29 mouse cellular contexts compared by ENCODE assay signal in the genomic region with DNA sequence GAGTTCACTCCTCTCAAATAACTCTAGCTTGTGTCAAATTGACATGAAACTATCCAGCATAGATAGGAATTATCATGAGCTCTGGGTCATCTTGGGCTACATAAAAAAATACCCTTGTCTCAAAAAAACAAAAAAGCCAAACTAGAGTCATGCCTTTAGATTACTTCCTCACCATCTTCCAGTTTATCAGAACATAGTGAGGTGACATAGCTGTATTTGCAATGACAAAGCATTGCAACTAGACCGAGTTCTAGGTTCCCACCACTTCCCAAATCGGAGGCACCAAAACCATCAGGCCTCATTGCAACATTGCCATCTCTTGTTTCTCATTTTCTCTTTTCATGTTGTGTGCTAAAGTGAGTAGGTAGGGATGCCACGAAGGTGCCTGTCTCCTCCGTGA. TPM values are rescaled to one million over a fixed set of nuclear protein-coding genes. Genes with fewer than 3 reads are reported as not detected.
DNase-seq lines count a peak whose midpoint lies in the region; ATAC-seq and TF ChIP-seq lines count a peak whose summit lies in the region.
"Had no signal": no experiment of that assay in that cellular context is flagged by ENCODE, and none has a peak within 500 bp of the region (broad histone marks: within the 10 kb centered on the region; RNA-seq: fewer than 3 reads in every experiment).

No protein-coding gene starts in this region.

- peaks cover 18% of the 10 kb centered on the region for H3K4me1 ChIP-seq in heart, adult 2 months (ENCODE audit: control insufficient read depth, insufficient read depth, low read length)
- H3K4me1 ChIP-seq in MEL (ENCODE audit: control insufficient read depth in 1 of 2, insufficient read depth in 2 of 2, low read length in 2 of 2): peaks cover 20 to 26% of the 10 kb centered on the region in 2 experiments

- peak; percentile 16 for DNase-seq in heart, adult 11 months
- DNase-seq in heart, adult 2 months: no peak
- no peak for DNase-seq in MEL (ENCODE audit: low read depth, low spot score)
- DNase-seq in Muller cell, postnatal 12 days (ENCODE audit: inconsistent ontology term): no peak
- DNase-seq: adrenal gland, adult 2 months; cerebellum, adult 11 months; cerebellum, adult 9-11 months; forebrain, postnatal 0 days; gastrocnemius, postnatal 10 days; heart, adult 18-20 months; heart, postnatal 4 days; kidney, adult 11 months; kidney, postnatal 14 days; liver, embryonic 13.5 days; lung, adult 18-20 months; midbrain, embryonic 14.5 days; right cerebral cortex, postnatal 4 days; thymus, adult 2 months; thymus, postnatal 4 days had no signal

- ATAC-seq in hematopoietic stem cell, adult 5-6 weeks (replicated peaks in 1 of 2; ENCODE audit: insufficient read depth in 1 of 2, low FRiP score in 2 of 2, low TSS enrichment in 1 of 2, low read depth in 1 of 2, poor library complexity in 2 of 2, severe bottlenecking in 2 of 2): peak; percentile 28 to 46; a peak in 1 of 4 replicates
- ATAC-seq in monocyte, adult 5-6 weeks (replicated peaks; ENCODE audit: insufficient number of reproducible peaks, low FRiP score, low TSS enrichment, poor library complexity, severe bottlenecking): peak; percentile 74
- no peak for ATAC-seq in CD4-positive, CD25-positive, alpha-beta regulatory T cell, adult 4 months
- ATAC-seq: activated CD4-positive, CD25-positive, alpha-beta regulatory T cell, adult 4 months; forebrain, postnatal 0 days; lung, postnatal 0 days had no signal

- intact Hi-C loops in heart, adult 2 months (cut with DNase I): no loop called here

- no peaks in the 10 kb centered on the region; the same call in 1 of the 2 replicates for H3K27me3 ChIP-seq in heart, adult 2 months (ENCODE audit: control insufficient read depth, insufficient read depth, low read length)
- no peaks in the 10 kb centered on the region for H3K27me3 ChIP-seq in MEL (ENCODE audit: control insufficient read depth in 1 of 2, insufficient read depth in 2 of 2, low read length in 2 of 2)
- H3K27me3 ChIP-seq: embryonic facial prominence, embryonic 13.5 days; heart, embryonic 12.5 days; limb, embryonic 13.5 days; liver, embryonic 13.5 days had no signal

- H3K4me3 ChIP-seq in heart, adult 2 months: no peak overlapping the region
- H3K4me3 ChIP-seq in MEL (ENCODE audit: control insufficient read depth in 1 of 2, insufficient read depth in 1 of 2, low read depth in 2 of 2, low read length in 2 of 2): no peak overlapping the region
- H3K4me3 ChIP-seq: embryonic facial prominence, embryonic 13.5 days; erythroblast, embryonic 14.5 days; heart, embryonic 12.5 days; limb, embryonic 13.5 days; liver, embryonic 13.5 days had no signal

- H3K9me3 ChIP-seq in MEL (replicated peaks; ENCODE audit: insufficient read depth, low read length): no peaks in the 10 kb centered on the region
- H3K9me3 ChIP-seq: embryonic facial prominence, embryonic 13.5 days; heart, embryonic 12.5 days; limb, embryonic 13.5 days; liver, embryonic 13.5 days had no signal

- WGBS in heart, adult 2 months: 89% methylated on average over 4 of the region's 4 CpGs

- peaks cover 5% of the 10 kb centered on the region for H3K36me3 ChIP-seq in heart, adult 2 months (ENCODE audit: control insufficient read depth, insufficient read depth, low read length)
- H3K36me3 ChIP-seq in MEL (ENCODE audit: control insufficient read depth in 1 of 2, insufficient read depth in 2 of 2, low read length in 2 of 2): peaks cover 1 to 39% of the 10 kb centered on the region in 2 experiments; a peak in 3 of 4 replicates
- H3K36me3 ChIP-seq: embryonic facial prominence, embryonic 13.5 days; heart, embryonic 12.5 days; limb, embryonic 13.5 days; liver, embryonic 13.5 days had no signal

- no peak for TF ChIP-seq RAD21 in MEL (IDR thresholded peaks at IDR 0.05; ENCODE audit: low read depth, low read length)

- TF ChIP-seq CTCF in heart, adult 2 months (IDR thresholded peaks at IDR 0.05): no peak
- TF ChIP-seq CTCF in MEL (IDR thresholded peaks at IDR 0.05 in 2 of 3, conservative IDR thresholded peaks at IDR 0.05 in 1 of 3; ENCODE audit: control insufficient read depth in 1 of 3, insufficient read depth in 1 of 3, low read depth in 2 of 3, low read length in 3 of 3, poor library complexity in 1 of 3, severe bottlenecking in 1 of 3): no peak

- no peaks in the 10 kb centered on the region for H3K79me2 ChIP-seq in heart, adult 2 months (replicated peaks; ENCODE audit: control insufficient read depth, insufficient read depth, low read length)
- H3K79me2 ChIP-seq in MEL (ENCODE audit: control insufficient read depth, insufficient read depth, low read length, poor library complexity): peaks cover 56% of the 10 kb centered on the region

- H3K27ac ChIP-seq in heart, adult 2 months: no peak overlapping the region
- H3K27ac ChIP-seq in MEL (ENCODE audit: control insufficient read depth, low read depth, low read length): no peak overlapping the region
- H3K27ac ChIP-seq: embryonic facial prominence, embryonic 13.5 days; hindbrain, embryonic 14.5 days; limb, embryonic 13.5 days; liver, embryonic 13.5 days had no signal

- no peak for TF ChIP-seq POLR2A in heart, adult 2 months (IDR thresholded peaks at IDR 0.05; ENCODE audit: insufficient read depth, low read depth, low read length)
- no peak for TF ChIP-seq POLR2A in MEL (IDR thresholded peaks at IDR 0.05; ENCODE audit: control insufficient read depth in 1 of 2, insufficient read depth in 1 of 2, low read depth in 1 of 2, low read length in 2 of 2, poor library complexity in 1 of 2)

- no peak for TF ChIP-seq EP300 in heart, adult 2 months (IDR thresholded peaks at IDR 0.05; ENCODE audit: insufficient read depth, low read depth, low read length)
- TF ChIP-seq EP300 in MEL (IDR thresholded peaks at IDR 0.05; ENCODE audit: low read depth in 1 of 2, low read length in 2 of 2): peak; percentile 28 to 47; a peak in 1 of 4 replicates

- no peak overlapping the region for H3K9ac ChIP-seq in heart, adult 2 months (ENCODE audit: low read depth, low read length)
- no peak overlapping the region for H3K9ac ChIP-seq in MEL (ENCODE audit: control insufficient read depth, low read depth, low read length, poor library complexity, severe bottlenecking)
- H3K9ac ChIP-seq: embryonic facial prominence, embryonic 13.5 days; forebrain, postnatal 0 days; heart, embryonic 12.5 days; hindbrain, embryonic 14.5 days; limb, embryonic 13.5 days; liver, embryonic 13.5 days had no signal

TF ChIP-seq in MEL, 35 proteins besides CTCF, POLR2A, EP300 and RAD21 (continues in another document):
- TF ChIP-seq ETS1 (IDR thresholded peaks at IDR 0.05; ENCODE audit: low read depth, low read length): peak; percentile 62
- TF ChIP-seq SIN3A (IDR thresholded peaks at IDR 0.05; ENCODE audit: low read length): peak; percentile 45
- TF ChIP-seq POLR2AphosphoS5 (IDR thresholded peaks at IDR 0.05; ENCODE audit: borderline replicate concordance, low read depth, low read length): no peak
- TF ChIP-seq TAL1 (IDR thresholded peaks at IDR 0.05; ENCODE audit: low read length): no peak
- no peak for TF ChIP-seq CHD2 (IDR thresholded peaks at IDR 0.05; ENCODE audit: low read length)
- TF ChIP-seq SMC3 (IDR thresholded peaks at IDR 0.05; ENCODE audit: low read depth, low read length): no peak
- no peak for TF ChIP-seq BHLHE40 (IDR thresholded peaks at IDR 0.05; ENCODE audit: borderline replicate concordance, low read depth, low read length)
- TF ChIP-seq NRF1 (IDR thresholded peaks at IDR 0.05; ENCODE audit: insufficient read depth, low read depth, low read length, poor library complexity, severe bottlenecking): no peak
- no peak for TF ChIP-seq UBTF (IDR thresholded peaks at IDR 0.05; ENCODE audit: borderline replicate concordance, insufficient read depth, low read depth, low read length)
- no peak for TF ChIP-seq MYB (IDR thresholded peaks at IDR 0.05; ENCODE audit: low read depth, low read length)
- TF ChIP-seq ZC3H11A (IDR thresholded peaks at IDR 0.05; ENCODE audit: low read depth, low read length): no peak
- no peak for TF ChIP-seq MAFK (IDR thresholded peaks at IDR 0.05; ENCODE audit: borderline replicate concordance, low read depth, low read length)
- TF ChIP-seq MEF2A (IDR thresholded peaks at IDR 0.05; ENCODE audit: extremely low read depth, insufficient replicate concordance, low read depth, low read length, poor library complexity, severe bottlenecking): no peak
- TF ChIP-seq NELFE (IDR thresholded peaks at IDR 0.05; ENCODE audit: low read depth, low read length): no peak
- TF ChIP-seq MXI1 (IDR thresholded peaks at IDR 0.05; ENCODE audit: low read depth, low read length): peak; percentile 60; the same call in 1 of the 2 replicates
- TF ChIP-seq ZNF384 (IDR thresholded peaks at IDR 0.05; ENCODE audit: low read depth, low read length): peak; percentile 73
- TF ChIP-seq MAX (IDR thresholded peaks at IDR 0.05; ENCODE audit: low read length): no peak
- TF ChIP-seq GATA1 (IDR thresholded peaks at IDR 0.05; ENCODE audit: low read depth, low read length): 0 out of 2 replicates have a peak, but pooled peaks have one; percentile 4
- no peak for TF ChIP-seq TCF12 (IDR thresholded peaks at IDR 0.05; ENCODE audit: low read depth, low read length)
- no peak for TF ChIP-seq ELF1 (IDR thresholded peaks at IDR 0.05; ENCODE audit: low read depth, low read length)
- no peak for TF ChIP-seq HCFC1 (IDR thresholded peaks at IDR 0.05; ENCODE audit: low read depth, low read length)
- no peak for TF ChIP-seq RCOR1 (IDR thresholded peaks at IDR 0.05; ENCODE audit: low read depth, low read length)
- no peak for TF ChIP-seq ZKSCAN1 (IDR thresholded peaks at IDR 0.05; ENCODE audit: low read depth, low read length)
- no peak for TF ChIP-seq CHD1 (IDR thresholded peaks at IDR 0.05; ENCODE audit: low read depth, low read length)
- no peak for TF ChIP-seq E2F4 (IDR thresholded peaks at IDR 0.05; ENCODE audit: borderline replicate concordance, low read depth, low read length)
- no peak for TF ChIP-seq GABPA (IDR thresholded peaks at IDR 0.05; ENCODE audit: low read depth, low read length)
- TF ChIP-seq TBP (IDR thresholded peaks at IDR 0.05; ENCODE audit: low read depth, low read length): no peak
- no peak for TF ChIP-seq USF2 (IDR thresholded peaks at IDR 0.05; ENCODE audit: borderline replicate concordance in 1 of 2, insufficient read depth in 1 of 2, low read depth in 1 of 2, low read length in 2 of 2)

RNA-seq across cellular contexts. Expression of a gene that starts 24.0 kb away (rescaled TPM):
- total RNA-seq in heart, adult 2 months (2021): 10 to 100 TPM in 1 of 2 experiments, 1 to 10 TPM in 1; 8.4 to 10.8 TPM
- 9.1 and 10.4 TPM in 2 replicates for polyA plus RNA-seq in heart, adult 2 months (2012; rRNA removed)
- total RNA-seq in MEL (2012; rRNA removed): 43.8 and 58.5 TPM in 2 replicates
- polyA plus RNA-seq in MEL (2012; ENCODE audit: insufficient read depth in 1 of 2, insufficient read length in 2 of 2, low read depth in 1 of 2, low replicate concordance in 2 of 2, missing spikeins in 1 of 2): 100 to 1,000 TPM in 1 of 2 experiments, 10 to 100 TPM in 1; 53.9 to 226 TPM
- 169 and 180 TPM in 2 replicates for total RNA-seq in hematopoietic stem cell, adult 5-6 weeks (2017)
- 371 to 440 TPM (median 391 TPM) in 3 replicates for total RNA-seq in monocyte, adult 5-6 weeks (2017)
- 10 to 100 TPM; 77.5 to 92.7 TPM for polyA plus RNA-seq in CD4-positive, CD25-positive, alpha-beta regulatory T cell, adult 4 months (2017; shearing (Covaris generic))
